Mouse (Mus musculus) limb, embryonic 12.5 days (tissue): ENCODE measurements around the gene 4930432M17Rik. TPM values are rescaled to one million over a fixed set of nuclear protein-coding genes. Genes with fewer than 3 reads are reported as not detected.
A peak's percentile ranks its signal among the peaks of the same experiment; 100 is the strongest.

Source experiments
- ATAC-seq: fragments of 200-750 bp; cut with Nextera tagmentation; 2 replicates; pipeline ENCODE4 v1.8.0; 2017; ENCODE audit warnings: low read depth, moderate TSS enrichment; ENCODE audit not compliant: insufficient number of reproducible peaks, insufficient read depth, low FRiP score, low TSS enrichment
- H3K27ac ChIP-seq: fragments of 300-500 bp; sonication (generic); 2 replicates; pipeline ENCODE4 v1.5.1; 2016; ENCODE audit warnings: mild to moderate bottlenecking, moderate library complexity
- H3K27me3 ChIP-seq: fragments of 300-500 bp; sonication (generic); 2 replicates; pipeline ENCODE4 v1.6.1; 2016; ENCODE audit warnings: mild to moderate bottlenecking, moderate library complexity
- H3K36me3 ChIP-seq: fragments of 300-500 bp; sonication (generic); 2 replicates; pipeline ENCODE4 v1.6.1; 2016; ENCODE audit warnings: mild to moderate bottlenecking, moderate library complexity
- H3K4me1 ChIP-seq: fragments of 300-500 bp; sonication (generic); replicated peaks from 2 replicates; pipeline ENCODE4 v1.6.1; 2016
- H3K4me2 ChIP-seq: fragments of 300-500 bp; sonication (generic); 2 replicates; pipeline ENCODE4 v1.6.1; 2016; ENCODE audit warnings: mild to moderate bottlenecking, moderate library complexity
- H3K4me3 ChIP-seq: fragments of 300-500 bp; sonication (generic); replicated peaks from 2 replicates; pipeline ENCODE4 v1.5.1; 2016; ENCODE audit warnings: mild to moderate bottlenecking
- H3K9ac ChIP-seq: fragments of 300-500 bp; sonication (generic); replicated peaks from 2 replicates; pipeline ENCODE4 v1.6.1; 2016; ENCODE audit warnings: mild to moderate bottlenecking, moderate library complexity
- H3K9me3 ChIP-seq: fragments of 300-500 bp; sonication (generic); 2 replicates; pipeline ENCODE4 v1.6.1; 2016; ENCODE audit warnings: mild to moderate bottlenecking, moderate library complexity
- WGBS: fragments of 180-500 bp; shearing (Covaris S2); methylation state at CpG from one replicate; pipeline ENCODE4 v1.1.7; 2016; 5-methylcytosine and 5-hydroxymethylcytosine counted together
- polyA plus RNA-seq: library from polyadenylated mRNA; unstranded; fragments of >200 nt; fragmentation: Nextera tagmentation; extraction: Ambion mirVana; gene quantifications from 2 replicates; pipeline ENCODE4 v1.2.1, GENCODE M21; 2016

The 4930432M17Rik gene
- polyA plus RNA-seq, 1 experiment from 2014 or later = not detected

GRCm38 (mm10) chr3:121689029-121689428, 18.5 kb downstream of the 4930432M17Rik start:
- Histone ChIP-seq H3K9me3 (no peaks in the 10 kb centered on the region), H3K4me3 (no peak overlapping the region), H3K36me3 (no peaks in the 10 kb centered on the region), H3K4me1 (peaks cover 7% of the 10 kb centered on the region; the same call in 1 of the 2 replicates), H3K27ac (no peak overlapping the region), H3K4me2 (no peak overlapping the region), H3K9ac (no peak overlapping the region), H3K27me3 (peaks cover 5% of the 10 kb centered on the region; the same call in 1 of the 2 replicates)
- WGBS = 85% methylated on average over 5 of the region's 5 CpGs
- ATAC-seq = no peak

DNA sequence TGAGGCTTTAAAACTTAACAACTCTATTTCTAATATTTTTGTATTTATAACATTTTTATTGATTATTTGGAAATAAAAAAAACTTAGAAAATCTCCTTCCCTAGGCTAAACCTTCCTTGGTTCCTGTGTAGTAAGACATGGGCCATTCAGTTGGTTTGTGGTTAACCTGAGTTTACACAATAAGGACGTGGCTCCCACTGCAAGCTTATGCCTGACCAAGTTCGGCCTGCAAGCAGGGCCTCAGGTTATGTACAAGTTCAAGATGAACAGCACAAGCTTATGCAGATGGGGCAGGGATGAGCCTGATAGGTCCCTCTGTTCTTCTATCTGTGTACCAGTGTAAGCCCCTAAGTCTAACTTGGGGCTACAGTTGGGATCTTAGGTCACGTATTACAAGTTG, 19.1 kb downstream of the 4930432M17Rik start:
- Histone ChIP-seq H3K4me1 (peaks cover 7% of the 10 kb centered on the region; the same call in 1 of the 2 replicates), H3K27me3 (peaks cover 5% of the 10 kb centered on the region; the same call in 1 of the 2 replicates), H3K4me3 (no peak overlapping the region), H3K9ac (no peak overlapping the region), H3K9me3 (no peaks in the 10 kb centered on the region), H3K27ac (no peak overlapping the region), H3K4me2 (no peak overlapping the region), H3K36me3 (no peaks in the 10 kb centered on the region)
- 88% methylated on average over 3 of the region's 3 CpGs for WGBS
- no peak for ATAC-seq

- no peak for ATAC-seq
- no peaks in the 10 kb centered on the region for H3K36me3 ChIP-seq
- no peak overlapping the region for H3K9ac ChIP-seq
- H3K27me3 ChIP-seq = no peaks in the 10 kb centered on the region
- H3K9me3 ChIP-seq = no peaks in the 10 kb centered on the region
- H3K4me2 ChIP-seq = no peak overlapping the region
- H3K4me3 ChIP-seq = no peak overlapping the region
- WGBS = 59% methylated on average over 13 of the region's 13 CpGs
- H3K4me1 ChIP-seq = no peaks in the 10 kb centered on the region
- H3K27ac ChIP-seq = no peak overlapping the region
These were observed 22.6 kb downstream of the 4930432M17Rik start for GRCm38 (mm10) chr3:121693001-121693730.

- no peak for ATAC-seq
- Histone ChIP-seq H3K9ac (no peak overlapping the region), H3K27me3 (no peaks in the 10 kb centered on the region), H3K9me3 (no peaks in the 10 kb centered on the region), H3K27ac (no peak overlapping the region), H3K4me3 (no peak overlapping the region), H3K4me2 (no peak overlapping the region), H3K36me3 (no peaks in the 10 kb centered on the region), H3K4me1 (no peaks in the 10 kb centered on the region)
- WGBS = 82% methylated on average over 5 of the region's 5 CpGs
These were observed 23.2 kb downstream of the 4930432M17Rik start for GRCm38 (mm10) chr3:121693746-121694145.

- Histone ChIP-seq H3K4me3 (no peak overlapping the region), H3K9me3 (no peaks in the 10 kb centered on the region), H3K36me3 (no peaks in the 10 kb centered on the region), H3K27ac (no peak overlapping the region), H3K4me2 (no peak overlapping the region), H3K4me1 (peaks cover 21% of the 10 kb centered on the region), H3K9ac (no peak overlapping the region), H3K27me3 (no peaks in the 10 kb centered on the region)
- ATAC-seq = no peak
- WGBS = 83% methylated on average over 7 of the region's 7 CpGs
These were observed 26.6 kb downstream of the 4930432M17Rik start for GRCm38 (mm10) chr3:121697169-121697568.

- H3K9me3 ChIP-seq = no peaks in the 10 kb centered on the region
- no peak overlapping the region for H3K9ac ChIP-seq
- no peak overlapping the region for H3K4me2 ChIP-seq
- H3K27ac ChIP-seq = no peak overlapping the region
- no peak overlapping the region for H3K4me3 ChIP-seq
- 79% methylated on average over 4 of the region's 4 CpGs for WGBS
- H3K36me3 ChIP-seq = no peaks in the 10 kb centered on the region
- no peak; the same call in 1 of the 2 replicates for ATAC-seq
- H3K27me3 ChIP-seq = no peaks in the 10 kb centered on the region
- H3K4me1 ChIP-seq = peaks cover 21% of the 10 kb centered on the region
These were observed 28.8 kb downstream of the 4930432M17Rik start for GRCm38 (mm10) chr3:121699401-121699800.

GRCm38 (mm10) chr3:121699849-121700248, 29.3 kb downstream of the 4930432M17Rik start:
- H3K36me3 ChIP-seq = no peaks in the 10 kb centered on the region
- H3K4me1 ChIP-seq = peaks cover 21% of the 10 kb centered on the region
- WGBS = 91% methylated on average over 4 of the region's 4 CpGs
- no peak overlapping the region for H3K4me3 ChIP-seq
- ATAC-seq = no peak
- no peak overlapping the region for H3K9ac ChIP-seq
- no peak overlapping the region for H3K4me2 ChIP-seq
- H3K9me3 ChIP-seq = no peaks in the 10 kb centered on the region
- H3K27ac ChIP-seq = no peak overlapping the region
- no peaks in the 10 kb centered on the region for H3K27me3 ChIP-seq

DNA sequence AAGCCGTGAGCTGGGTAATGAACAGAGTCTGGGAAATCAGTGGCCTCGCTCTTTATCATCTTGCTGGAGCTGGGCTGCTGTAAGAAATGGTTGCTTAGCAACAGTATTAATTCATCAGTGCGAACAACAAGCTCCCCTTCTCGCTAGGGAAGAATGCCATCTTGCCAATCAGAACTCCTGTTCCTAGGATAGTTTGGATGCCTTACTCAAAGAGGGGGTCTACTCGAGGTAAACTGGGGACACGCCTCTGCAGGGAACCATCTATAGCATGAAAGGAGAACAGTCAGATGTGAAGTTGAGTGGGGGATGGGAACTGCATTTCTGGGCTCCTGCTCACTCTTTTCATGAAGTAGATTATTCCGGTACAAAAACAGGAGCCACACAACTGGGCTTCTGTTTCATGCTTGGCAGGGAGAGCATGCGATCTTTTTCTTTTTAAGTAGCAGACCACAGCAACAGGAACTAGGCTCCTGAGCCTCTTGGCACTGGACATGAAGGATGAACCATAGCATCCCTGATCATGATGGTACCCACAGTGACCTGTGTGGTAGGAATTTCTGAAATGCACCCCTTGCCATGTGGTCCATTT, 29.9 kb downstream of the 4930432M17Rik start:
- ATAC-seq = peak; percentile 63; the same call in 1 of the 2 replicates
- no peak overlapping the region for H3K9ac ChIP-seq
- no peaks in the 10 kb centered on the region for H3K36me3 ChIP-seq
- H3K4me3 ChIP-seq = no peak overlapping the region
- peak overlapping the region; percentile 27 for H3K4me2 ChIP-seq
- no peaks in the 10 kb centered on the region for H3K9me3 ChIP-seq
- peak overlapping the region; percentile 59; the same call in 1 of the 2 replicates for H3K27ac ChIP-seq
- no peaks in the 10 kb centered on the region for H3K27me3 ChIP-seq
- WGBS = 49% methylated on average over 8 of the region's 8 CpGs
- peaks cover 21% of the 10 kb centered on the region for H3K4me1 ChIP-seq

- 88% methylated on average over 7 of the region's 7 CpGs for WGBS
- Histone ChIP-seq H3K4me1 (peaks cover 21% of the 10 kb centered on the region), H3K27me3 (no peaks in the 10 kb centered on the region), H3K9ac (no peak overlapping the region), H3K9me3 (no peaks in the 10 kb centered on the region), H3K4me3 (no peak overlapping the region), H3K4me2 (no peak overlapping the region), H3K27ac (no peak overlapping the region), H3K36me3 (no peaks in the 10 kb centered on the region)
- ATAC-seq = no peak
These were observed 32.8 kb downstream of the 4930432M17Rik start for GRCm38 (mm10) chr3:121703155-121703879.

DNA sequence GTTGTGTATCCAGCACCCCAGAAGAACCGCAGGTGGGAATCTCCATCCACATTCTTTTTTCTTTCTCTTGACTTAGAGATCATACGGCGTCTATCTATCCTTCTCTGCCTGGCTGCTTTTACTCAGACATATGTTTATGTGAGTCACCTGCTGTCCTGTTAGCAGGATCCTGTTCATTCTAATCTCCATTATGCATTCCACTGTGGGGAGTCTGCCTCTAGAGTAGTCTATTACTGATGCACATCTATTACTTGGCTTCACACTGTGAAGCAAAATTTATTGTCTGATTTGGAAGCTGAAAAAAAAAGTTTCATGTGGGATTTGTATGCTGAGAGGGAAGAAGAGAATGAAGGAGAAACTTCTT, 33.3 kb downstream of the 4930432M17Rik start:
- H3K4me1 ChIP-seq = peaks cover 21% of the 10 kb centered on the region

GRCm38 (mm10) chr3:121706087-121706486, 35.5 kb downstream of the 4930432M17Rik start:
- no peak overlapping the region for H3K27ac ChIP-seq
- no peak overlapping the region for H3K9ac ChIP-seq
- H3K9me3 ChIP-seq = no peaks in the 10 kb centered on the region
- WGBS = 77% methylated on average over 5 of the region's 5 CpGs
- H3K4me1 ChIP-seq = peaks cover 8% of the 10 kb centered on the region
- H3K4me3 ChIP-seq = no peak overlapping the region
- no peaks in the 10 kb centered on the region for H3K27me3 ChIP-seq
- no peak overlapping the region for H3K4me2 ChIP-seq
- no peak for ATAC-seq
- no peaks in the 10 kb centered on the region for H3K36me3 ChIP-seq

More for the DNA sequence above, 33.3 kb downstream of the 4930432M17Rik start:
- Histone ChIP-seq H3K4me2 (no peak overlapping the region), H3K36me3 (no peaks in the 10 kb centered on the region), H3K27me3 (no peaks in the 10 kb centered on the region), H3K27ac (no peak overlapping the region), H3K4me3 (no peak overlapping the region), H3K9ac (no peak overlapping the region), H3K9me3 (no peaks in the 10 kb centered on the region)
- 89% methylated on average over 3 of the region's 3 CpGs for WGBS
- no peak for ATAC-seq
